Mouse (Mus musculus) ES-E14 (cell line): Measurements from ENCODE around the gene Slc22a4. TPM values are rescaled to one million over a fixed set of nuclear protein-coding genes. Genes with fewer than 3 reads are reported as not detected.
"Not testable (repeated sequence)": the region's sequence is repeated elsewhere in the genome, so short reads cannot be mapped to it uniquely, and the experiment has no call there.

Experiments
- DNase-seq: peaks from one replicate; pipeline ENCODE4 v3.0.0-alpha.2; 2013; ENCODE audit warnings: low read depth, low spot score
- H3K27ac ChIP-seq: 2 replicates; pipeline ENCODE4 v1.5.1; 2012; ENCODE audit warnings: low read depth, mild to moderate bottlenecking, low read length, moderate library complexity, mixed read lengths; ENCODE audit not compliant: poor library complexity, insufficient read depth, severe bottlenecking
- H3K36me3 ChIP-seq: 2 replicates; pipeline ENCODE4 v1.6.1; 2012; ENCODE audit warnings: mild to moderate bottlenecking, low read length, moderate library complexity, mixed read lengths; ENCODE audit not compliant: control insufficient read depth, poor library complexity, insufficient read depth, severe bottlenecking
- H3K4me1 ChIP-seq, 2 experiments: fragments of 150-350 bp in 1 of 2; sonication (generic) in 1 of 2; 2 replicates each; pipeline ENCODE4 v1.6.1; 2012; ENCODE audit warnings: low read length in 2 of 2, mild to moderate bottlenecking in 1 of 2, mixed read lengths in 1 of 2; ENCODE audit not compliant: control insufficient read depth in 2 of 2, insufficient read depth in 2 of 2, poor library complexity in 1 of 2
- H3K4me3 ChIP-seq, 2 experiments: fragments of 150-350 bp in 1 of 2; sonication (generic) in 1 of 2; 2 replicates each; pipeline ENCODE4 v1.5.1; 2012; ENCODE audit warnings: low read length in 2 of 2, low read depth in 1 of 2, mild to moderate bottlenecking in 1 of 2, mixed read lengths in 1 of 2; ENCODE audit not compliant: insufficient read depth in 1 of 2, poor library complexity in 1 of 2, severe bottlenecking in 1 of 2
- H3K9ac ChIP-seq: 2 replicates; pipeline ENCODE4 v1.6.1; 2012; ENCODE audit warnings: low read depth, mild to moderate bottlenecking, low read length, mixed read lengths; ENCODE audit not compliant: poor library complexity, insufficient read depth, severe bottlenecking
- H3K9me3 ChIP-seq: fragments of 150-350 bp; sonication (generic); 2 replicates; pipeline ENCODE4 v1.6.1; 2012; ENCODE audit warnings: low read depth, mild to moderate bottlenecking, low read length; ENCODE audit not compliant: control insufficient read depth, insufficient read depth
- CHD2 ChIP-seq: IDR thresholded peaks from 2 replicates; pipeline ENCODE4 v1.6.1; 2014; ENCODE audit warnings: mild to moderate bottlenecking, low read depth, low read length, inconsistent platforms
- HCFC1 ChIP-seq: IDR thresholded peaks from 2 replicates; pipeline ENCODE4 v1.6.1; 2012; ENCODE audit warnings: low read length, inconsistent platforms, borderline replicate concordance; ENCODE audit not compliant: insufficient read depth
- MAFK ChIP-seq: IDR thresholded peaks from 2 replicates; pipeline ENCODE4 v1.6.1; 2014; ENCODE audit warnings: mild to moderate bottlenecking, low read depth, low read length, inconsistent platforms; ENCODE audit not compliant: insufficient read depth
- ZC3H11A ChIP-seq: IDR thresholded peaks from 2 replicates; pipeline ENCODE4 v1.6.1; 2012; ENCODE audit warnings: low read depth, mild to moderate bottlenecking, inconsistent platforms, low read length, borderline replicate concordance
- ZNF384 ChIP-seq: IDR thresholded peaks from 2 replicates; pipeline ENCODE4 v1.6.1; 2012; ENCODE audit warnings: low read depth, low read length, inconsistent platforms
- in situ Hi-C, 2 experiments: fragments of 600-800 bp; cut with MboI; formaldehyde crosslinking; loops; one replicate each; pipeline ENCODE4 v1.15.1; 2025; ENCODE audit warnings: low sequenced_read_pairs in 2 of 2, inconsistent platforms in 1 of 2; ENCODE audit not compliant: unreplicated experiment in 2 of 2
- total RNA-seq: library from RNA; depleted of rRNA; stranded (reverse); fragments of 300-350 nt; gene quantifications from 2 replicates; pipeline ENCODE4 v1.2.3, GENCODE M21; 2012

The Slc22a4 gene
- total RNA-seq, 1 experiment, result 0.27 TPM

GRCm38 (mm10) chr11:54008416-54008920 is 19.4 kb downstream of the Slc22a4 start:
- no peaks in the 10 kb centered on the region for H3K36me3 ChIP-seq
- no peak overlapping the region for H3K4me3 ChIP-seq
- no peak for DNase-seq
- no peak for TF ChIP-seq HCFC1
- TF ChIP-seq ZNF384, result no peak
- TF ChIP-seq CHD2, result no peak
- TF ChIP-seq MAFK, result no peak
- no peak for TF ChIP-seq ZC3H11A
- no peaks in the 10 kb centered on the region for H3K9me3 ChIP-seq
- in situ Hi-C loops, result no loop called here
- no peaks in the 10 kb centered on the region for H3K4me1 ChIP-seq
- H3K27ac ChIP-seq, result no peak overlapping the region
- H3K9ac ChIP-seq, result no peak overlapping the region

- DNase-seq, result no peak
- Histone ChIP-seq H3K4me3 (no peak overlapping the region), H3K36me3 (no peaks in the 10 kb centered on the region), H3K9me3 (no peaks in the 10 kb centered on the region), H3K27ac (no peak overlapping the region), H3K4me1 (no peaks in the 10 kb centered on the region), H3K9ac (no peak overlapping the region)
- TF ChIP-seq HCFC1, result no peak
- no peak for TF ChIP-seq CHD2
- TF ChIP-seq ZNF384, result no peak
- TF ChIP-seq ZC3H11A, result no peak
- TF ChIP-seq MAFK, result no peak
- in situ Hi-C loops, result no loop called here
Observed at GRCm38 (mm10) chr11:54007717-54008116, 20.2 kb downstream of the Slc22a4 start.

GRCm38 (mm10) chr11:54006901-54007300 is 21.0 kb downstream of the Slc22a4 start:
- no peak overlapping the region for H3K4me3 ChIP-seq
- DNase-seq, result no peak

GRCm38 (mm10) chr11:54006362-54006761 is 21.5 kb downstream of the Slc22a4 start:
- in situ Hi-C loops, result not testable (repeated sequence)

More at GRCm38 (mm10) chr11:54006901-54007300, 21.0 kb downstream of the Slc22a4 start:
- in situ Hi-C loops, result no loop called here
- Histone ChIP-seq H3K9ac (no peak overlapping the region), H3K9me3 (no peaks in the 10 kb centered on the region), H3K27ac (no peak overlapping the region), H3K4me1 (peaks cover 0 to 2% of the 10 kb centered on the region in 2 experiments; a peak in 1 of 4 replicates), H3K36me3 (no peaks in the 10 kb centered on the region)
- TF ChIP-seq CHD2, result no peak
- no peak for TF ChIP-seq ZNF384
- TF ChIP-seq MAFK, result no peak
- no peak for TF ChIP-seq ZC3H11A
- no peak for TF ChIP-seq HCFC1

GRCm38 (mm10) chr11:54004734-54005133 is 23.2 kb downstream of the Slc22a4 start:
- Histone ChIP-seq H3K9me3 (no peaks in the 10 kb centered on the region), H3K4me3 (no peak overlapping the region), H3K36me3 (no peaks in the 10 kb centered on the region), H3K4me1 (peaks cover 0 to 2% of the 10 kb centered on the region in 2 experiments; a peak in 1 of 4 replicates), H3K27ac (no peak overlapping the region), H3K9ac (no peak overlapping the region)
- in situ Hi-C loops, result no loop called here
- TF ChIP-seq HCFC1 (no peak), MAFK (no peak), CHD2 (no peak), ZC3H11A (no peak), ZNF384 (no peak)
- DNase-seq, result no peak

More at GRCm38 (mm10) chr11:54006362-54006761, 21.5 kb downstream of the Slc22a4 start:
- not testable (repeated sequence) for H3K36me3 ChIP-seq, H3K9ac ChIP-seq, H3K27ac ChIP-seq, DNase-seq, H3K4me1 ChIP-seq, H3K9me3 ChIP-seq, H3K4me3 ChIP-seq
